Mouse (Mus musculus): ENCODE data around the gene Ccdc9b. TPM values are rescaled to one million over a fixed set of nuclear protein-coding genes. Genes with fewer than 3 reads are reported as not detected.

Gene Ccdc9b
- polyA plus RNA-seq, 1 experiment from 2014 or later: 0.95 TPM

GRCm38 (mm10) chr2:118779504-118780480 is 17.3 kb upstream of the Ccdc9b start, which contains the start of gene Disp2:
TSS of gene Disp2 (plus strand) at chr2:118779719.
- no peak within 1 kb of the TSS for H3K9ac ChIP-seq (ENCODE audit: low read depth, low read length)
- TF ChIP-seq CTCF (IDR thresholded peaks at IDR 0.05; ENCODE audit: low read depth): peak; percentile 47; the same call in 1 of the 2 replicates
- peak; percentile 96 for DNase-seq (ENCODE audit: low spot score)
- H3K4me1 ChIP-seq (replicated peaks; ENCODE audit: insufficient read depth, low read length): 0 out of 2 replicates have a peak, but pooled peaks cover 3% of the 10 kb centered on the region
- H3K36me3 ChIP-seq (ENCODE audit: insufficient read depth, low read length): no peaks in the 10 kb centered on the region
- peak within 1 kb of the TSS; percentile 18; the same call in 1 of the 2 replicates for H3K4me3 ChIP-seq (replicated peaks; ENCODE audit: low read depth, low read length)
- no peaks in the 10 kb centered on the region for H3K27me3 ChIP-seq (ENCODE audit: insufficient read depth, low read length)
- H3K9me3 ChIP-seq (replicated peaks; ENCODE audit: low read length): no peaks in the 10 kb centered on the region
- ATAC-seq (replicated peaks; ENCODE audit: low FRiP score, low read depth): peak; percentile 81
- H3K27ac ChIP-seq: no peak within 1 kb of the TSS
- peak within 1 kb of the TSS; percentile 64 for H3K4me2 ChIP-seq (ENCODE audit: low read length)
- 15% methylated on average over 39 of the region's 39 CpGs for WGBS

GRCm38 (mm10) chr2:118779065-118779464 is 16.6 kb upstream of the Ccdc9b start:
- Histone ChIP-seq H3K4me1 (replicated peaks; ENCODE audit: insufficient read depth, low read length) (0 out of 2 replicates have a peak, but pooled peaks cover 3% of the 10 kb centered on the region), H3K9ac (ENCODE audit: low read depth, low read length) (no peak overlapping the region), H3K27me3 (ENCODE audit: insufficient read depth, low read length) (no peaks in the 10 kb centered on the region), H3K27ac (no peak overlapping the region), H3K36me3 (ENCODE audit: insufficient read depth, low read length) (no peaks in the 10 kb centered on the region), H3K9me3 (replicated peaks; ENCODE audit: low read length) (no peaks in the 10 kb centered on the region), H3K4me2 (ENCODE audit: low read length) (peak overlapping the region; percentile 64), H3K4me3 (replicated peaks; ENCODE audit: low read depth, low read length) (peak overlapping the region; percentile 18; the same call in 1 of the 2 replicates)
- WGBS: 12% methylated on average over 10 of the region's 10 CpGs
- ATAC-seq (replicated peaks; ENCODE audit: low FRiP score, low read depth): no peak
- no peak for TF ChIP-seq CTCF (IDR thresholded peaks at IDR 0.05; ENCODE audit: low read depth)
- DNase-seq (ENCODE audit: low spot score): no peak

- no peaks in the 10 kb centered on the region for H3K27me3 ChIP-seq (ENCODE audit: insufficient read depth, low read length)
- no peak for TF ChIP-seq CTCF (IDR thresholded peaks at IDR 0.05; ENCODE audit: low read depth)
- ATAC-seq (replicated peaks; ENCODE audit: low FRiP score, low read depth): no peak
- H3K4me1 ChIP-seq (replicated peaks; ENCODE audit: insufficient read depth, low read length): 0 out of 2 replicates have a peak, but pooled peaks cover 3% of the 10 kb centered on the region
- H3K36me3 ChIP-seq (ENCODE audit: insufficient read depth, low read length): no peaks in the 10 kb centered on the region
- no peak overlapping the region for H3K27ac ChIP-seq
- no peaks in the 10 kb centered on the region for H3K9me3 ChIP-seq (replicated peaks; ENCODE audit: low read length)
- no peak overlapping the region for H3K4me2 ChIP-seq (ENCODE audit: low read length)
- DNase-seq (ENCODE audit: low spot score): no peak
- 73% methylated on average over 4 of the region's 4 CpGs for WGBS
- no peak overlapping the region for H3K9ac ChIP-seq (ENCODE audit: low read depth, low read length)
- H3K4me3 ChIP-seq (replicated peaks; ENCODE audit: low read depth, low read length): no peak overlapping the region
Measured at GRCm38 (mm10) chr2:118778418-118778817, 16.0 kb upstream of the Ccdc9b start.

GRCm38 (mm10) chr2:118776295-118776694 is 13.8 kb upstream of the Ccdc9b start:
- WGBS: 66% methylated on average over 2 of the region's 2 CpGs
- H3K27ac ChIP-seq: no peak overlapping the region
- no peak for ATAC-seq (replicated peaks; ENCODE audit: low FRiP score, low read depth)

GRCm38 (mm10) chr2:118775846-118776245 is 13.4 kb upstream of the Ccdc9b start:
- Histone ChIP-seq H3K27ac (no peak overlapping the region), H3K4me2 (ENCODE audit: low read length) (no peak overlapping the region), H3K4me1 (replicated peaks; ENCODE audit: insufficient read depth, low read length) (0 out of 2 replicates have a peak, but pooled peaks cover 3% of the 10 kb centered on the region), H3K36me3 (ENCODE audit: insufficient read depth, low read length) (no peaks in the 10 kb centered on the region), H3K27me3 (ENCODE audit: insufficient read depth, low read length) (no peaks in the 10 kb centered on the region), H3K9ac (ENCODE audit: low read depth, low read length) (no peak overlapping the region), H3K9me3 (replicated peaks; ENCODE audit: low read length) (no peaks in the 10 kb centered on the region), H3K4me3 (replicated peaks; ENCODE audit: low read depth, low read length) (no peak overlapping the region)
- TF ChIP-seq CTCF (IDR thresholded peaks at IDR 0.05; ENCODE audit: low read depth): no peak
- no peak for ATAC-seq (replicated peaks; ENCODE audit: low FRiP score, low read depth)
- DNase-seq (ENCODE audit: low spot score): no peak
- 64% methylated on average over 3 of the region's 4 CpGs for WGBS

More at GRCm38 (mm10) chr2:118776295-118776694, 13.8 kb upstream of the Ccdc9b start:
- no peak for TF ChIP-seq CTCF (IDR thresholded peaks at IDR 0.05; ENCODE audit: low read depth)
- Histone ChIP-seq H3K9me3 (replicated peaks; ENCODE audit: low read length) (no peaks in the 10 kb centered on the region), H3K27me3 (ENCODE audit: insufficient read depth, low read length) (no peaks in the 10 kb centered on the region), H3K36me3 (ENCODE audit: insufficient read depth, low read length) (no peaks in the 10 kb centered on the region), H3K4me1 (replicated peaks; ENCODE audit: insufficient read depth, low read length) (0 out of 2 replicates have a peak, but pooled peaks cover 3% of the 10 kb centered on the region), H3K4me3 (replicated peaks; ENCODE audit: low read depth, low read length) (no peak overlapping the region), H3K9ac (ENCODE audit: low read depth, low read length) (no peak overlapping the region), H3K4me2 (ENCODE audit: low read length) (no peak overlapping the region)
- no peak for DNase-seq (ENCODE audit: low spot score)

GRCm38 (mm10) chr2:118775396-118775795 is 12.9 kb upstream of the Ccdc9b start:
- Histone ChIP-seq H3K9ac (ENCODE audit: low read depth, low read length) (no peak overlapping the region), H3K27me3 (ENCODE audit: insufficient read depth, low read length) (no peaks in the 10 kb centered on the region), H3K36me3 (ENCODE audit: insufficient read depth, low read length) (no peaks in the 10 kb centered on the region), H3K4me2 (ENCODE audit: low read length) (no peak overlapping the region), H3K9me3 (replicated peaks; ENCODE audit: low read length) (no peaks in the 10 kb centered on the region), H3K4me3 (replicated peaks; ENCODE audit: low read depth, low read length) (no peak overlapping the region), H3K4me1 (replicated peaks; ENCODE audit: insufficient read depth, low read length) (0 out of 2 replicates have a peak, but pooled peaks cover 3% of the 10 kb centered on the region), H3K27ac (no peak overlapping the region)
- no peak for TF ChIP-seq CTCF (IDR thresholded peaks at IDR 0.05; ENCODE audit: low read depth)
- WGBS: 60% methylated on average over 1 of the region's 1 CpGs
- no peak for DNase-seq (ENCODE audit: low spot score)
- no peak for ATAC-seq (replicated peaks; ENCODE audit: low FRiP score, low read depth)

All from kidney, postnatal 0 days (tissue).